Mouse (Mus musculus) kidney, adult 8-10 months (tissue): ENCODE data around the gene Cox7a2.

Experiments used
- DNase-seq, 2 experiments: peaks; one replicate each; pipeline ENCODE4 v3.0.0; 2022

Cox7a2 gene

DNA sequence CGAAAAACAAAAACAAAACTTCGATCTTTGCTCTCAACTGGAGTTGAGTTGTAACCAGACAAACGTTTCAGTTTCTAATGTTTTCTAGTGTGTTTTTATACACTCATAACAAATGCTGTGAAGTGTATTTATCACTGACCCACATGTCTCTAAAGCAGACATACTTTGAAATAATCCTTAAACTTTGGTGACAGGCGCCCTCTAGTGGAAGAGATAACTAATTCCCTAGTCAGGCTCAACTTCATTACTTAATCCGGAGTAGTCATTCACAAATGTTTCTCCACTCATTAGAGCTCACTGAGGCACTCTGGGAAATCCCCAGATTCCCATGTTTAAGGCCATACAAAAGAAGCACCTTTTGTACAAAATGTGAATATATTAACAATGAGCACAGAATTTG, 36.6 kb downstream of the Cox7a2 start:
- no peak for DNase-seq

DNA sequence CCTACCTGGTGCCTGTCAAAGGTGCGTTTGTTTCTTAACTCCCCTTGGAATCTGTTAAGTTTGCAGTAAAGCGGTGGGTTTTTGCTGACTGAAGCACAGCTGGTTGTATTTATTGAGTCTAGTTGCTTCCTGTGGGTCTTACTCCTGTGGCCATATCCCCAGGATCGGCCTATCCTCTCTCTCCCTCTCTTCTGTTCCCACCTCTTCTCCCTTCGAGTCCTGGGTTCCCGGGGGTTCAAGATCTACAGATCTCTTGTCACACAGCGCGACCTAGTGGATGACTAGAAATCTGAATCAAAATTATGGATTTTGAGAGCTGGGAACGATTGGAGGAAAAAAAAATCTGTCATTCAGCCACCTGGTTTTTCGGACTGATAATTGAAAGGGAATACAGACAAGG, 38.6 kb downstream of the Cox7a2 start:
- DNase-seq: peak in 1 of 2 experiments; percentile 45

DNA sequence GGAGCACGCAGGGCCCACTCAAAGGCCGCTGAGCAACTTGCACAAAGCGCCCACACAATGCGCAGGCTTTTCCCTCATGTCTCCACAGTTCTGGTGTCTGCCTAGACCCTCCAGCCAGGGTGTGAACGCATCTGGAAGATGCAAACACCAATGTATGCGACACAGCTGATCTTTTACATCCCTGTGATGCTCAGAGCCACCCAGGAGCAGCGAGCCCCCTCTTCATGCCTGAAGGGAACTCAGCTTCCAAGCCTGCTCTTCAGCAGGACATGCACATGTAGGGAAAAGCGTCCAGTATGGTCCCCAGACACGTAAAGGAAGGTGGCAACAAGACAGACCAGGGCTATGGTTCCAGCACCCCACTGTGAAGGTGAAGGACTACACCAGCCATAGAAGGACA, 39.5 kb downstream of the Cox7a2 start:
- DNase-seq: no peak

DNA sequence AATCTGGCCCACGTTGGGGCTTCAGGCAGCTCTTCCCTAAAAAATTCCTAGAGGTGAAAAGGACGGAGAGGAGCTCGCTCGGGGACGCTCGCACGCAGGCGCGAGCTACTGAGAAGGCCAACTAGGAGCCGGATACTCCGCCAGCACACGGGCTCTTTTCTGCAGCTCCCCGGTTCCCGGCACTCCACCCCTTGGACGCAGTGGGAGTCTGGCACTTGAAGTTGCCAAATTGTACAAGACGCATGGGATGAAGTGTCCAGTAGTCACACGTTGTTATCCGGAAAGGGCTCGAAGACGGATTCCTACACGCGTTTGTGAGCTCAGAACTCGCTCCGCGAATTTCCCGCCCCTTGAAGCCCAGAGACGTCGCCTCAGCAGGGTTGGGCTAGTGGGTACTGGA, 40.2 kb downstream of the Cox7a2 start:
- no peak for DNase-seq

- DNase-seq: no peak
These were observed 41.0 kb downstream of the Cox7a2 start, which contains the start of gene Col12a1 for GRCm38 (mm10) chr9:79718481-79719370. Gene Col12a1 (minus strand): TSS chr9:79718831.

- DNase-seq: no peak
These were observed 41.7 kb downstream of the Cox7a2 start for GRCm38 (mm10) chr9:79717836-79718475.

DNA sequence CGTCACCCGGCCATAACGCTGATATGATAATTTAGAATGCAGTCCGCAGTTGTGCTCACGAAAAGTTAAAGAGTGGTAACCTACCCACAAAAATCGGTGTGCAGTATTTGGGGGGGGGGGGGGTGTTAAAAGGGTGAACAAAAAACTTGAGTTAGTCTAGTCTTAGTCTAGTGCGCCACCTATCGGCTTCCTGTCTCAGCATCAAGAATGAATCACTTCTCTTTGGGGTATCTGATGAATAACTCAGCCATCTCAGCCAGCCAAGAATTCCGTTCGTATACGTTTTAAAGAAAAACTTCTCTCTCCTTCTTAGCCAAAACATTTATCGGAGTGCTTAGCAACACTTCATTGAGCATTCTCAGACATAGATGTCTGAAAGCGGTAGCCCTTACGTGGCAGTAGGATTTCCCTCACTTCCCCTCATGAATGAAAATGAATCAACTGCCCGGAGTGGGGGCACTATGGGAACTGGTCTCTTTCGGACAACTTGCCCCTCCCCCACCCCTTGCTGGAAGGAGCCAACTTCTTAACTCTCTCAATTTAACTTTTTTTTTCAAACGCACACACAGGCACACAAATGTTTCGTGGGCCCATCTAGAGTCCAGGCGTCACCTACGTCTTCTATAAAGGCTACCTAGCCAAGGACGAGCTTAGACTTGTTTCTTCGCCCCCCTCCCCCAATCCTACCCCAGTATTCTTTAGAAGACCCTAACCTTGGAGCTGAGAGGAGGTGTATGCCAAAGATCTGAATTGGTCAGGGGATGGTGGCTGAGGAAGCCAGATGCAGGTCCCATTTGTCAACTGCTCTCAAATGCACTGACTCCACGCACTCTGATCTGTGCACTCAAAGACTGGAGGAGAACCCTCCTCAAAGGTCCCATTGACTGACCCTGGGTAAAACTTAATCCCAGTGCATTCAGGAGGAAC, 42.5 kb downstream of the Cox7a2 start:
- DNase-seq: peak in 1 of 2 experiments; percentile 68

GRCm38 (mm10) chr9:79716496-79716895, 43.2 kb downstream of the Cox7a2 start:
- DNase-seq: no peak

- peak; percentile 56 to 75 for DNase-seq
These were observed 45.1 kb downstream of the Cox7a2 start for GRCm38 (mm10) chr9:79714471-79715045.
